Mouse (Mus musculus): ENCODE measurements around the gene Kcna10. TPM values are rescaled to one million over a fixed set of nuclear protein-coding genes. Genes with fewer than 3 reads are reported as not detected.

Gene Kcna10
- polyA plus RNA-seq, 1 experiment from 2014 or later, result not detected

DNA sequence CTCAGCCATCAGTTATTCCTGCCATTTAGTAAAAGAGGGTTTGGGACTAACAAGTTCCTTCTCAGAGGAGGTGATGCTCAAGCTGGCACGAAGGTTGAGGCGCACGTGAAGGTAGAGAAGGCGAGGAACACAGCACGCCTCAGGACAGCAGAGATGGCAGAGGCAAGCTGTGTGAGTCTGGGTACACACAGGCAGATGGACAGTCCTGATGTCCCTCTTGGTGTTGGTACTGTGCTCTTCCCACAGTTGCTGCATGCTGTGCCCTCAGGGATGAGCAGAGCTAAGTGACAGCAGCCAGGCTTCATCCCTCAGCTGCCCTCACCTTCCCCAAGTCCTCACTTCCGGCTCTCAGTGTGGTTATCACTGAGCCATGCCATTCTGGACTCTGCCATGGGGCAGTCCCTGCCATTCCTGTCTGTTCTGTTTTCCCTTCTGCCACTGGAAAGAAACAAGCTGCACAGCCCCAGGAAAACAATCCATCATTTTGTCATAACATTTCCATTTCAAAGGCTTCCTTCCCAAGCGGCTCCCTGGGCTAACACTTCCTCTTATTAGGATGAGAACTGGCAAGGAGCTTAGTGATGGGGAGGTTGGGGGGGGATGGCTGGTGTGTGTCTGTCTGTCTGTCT is 24.9 kb downstream of the Kcna10 start:
- H3K27ac ChIP-seq (replicated peaks), result 0 out of 2 replicates have a peak overlapping the region, but pooled peaks have one; percentile 33
- H3K27me3 ChIP-seq (ENCODE audit: low read depth, poor library complexity, severe bottlenecking), result no peaks in the 10 kb centered on the region
- H3K9me3 ChIP-seq (replicated peaks), result no peaks in the 10 kb centered on the region
- WGBS, result 76% methylated on average over 7 of the region's 7 CpGs
- no peak for DNase-seq (ENCODE audit: low spot score)
- H3K4me3 ChIP-seq, result no peak overlapping the region
- no peaks in the 10 kb centered on the region for H3K36me3 ChIP-seq
- peaks cover 20% of the 10 kb centered on the region for H3K4me1 ChIP-seq

DNA sequence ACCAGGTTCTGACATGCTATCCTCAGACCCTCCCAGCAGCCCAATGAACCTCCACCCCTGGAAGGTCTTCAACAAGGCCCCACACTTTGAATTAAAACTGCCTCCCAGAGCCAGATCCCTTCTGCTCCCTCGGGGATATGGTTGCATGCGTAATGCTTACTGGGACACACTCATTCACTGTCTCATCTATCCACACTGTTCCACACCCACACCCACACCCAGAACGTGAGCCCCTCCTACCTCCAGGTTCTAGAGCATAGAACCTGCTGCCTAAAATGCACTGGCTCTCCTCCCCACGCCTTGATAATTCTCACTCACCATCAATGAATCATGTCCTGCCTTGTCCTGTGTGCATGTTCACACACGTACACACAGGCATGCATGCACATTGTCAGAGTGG is 31.8 kb downstream of the Kcna10 start:
- Histone ChIP-seq H3K36me3 (no peaks in the 10 kb centered on the region), H3K4me1 (peaks cover 8% of the 10 kb centered on the region; the same call in 1 of the 2 replicates), H3K27me3 (ENCODE audit: low read depth, poor library complexity, severe bottlenecking) (no peaks in the 10 kb centered on the region), H3K4me3 (no peak overlapping the region), H3K27ac (replicated peaks) (no peak overlapping the region), H3K9me3 (replicated peaks) (no peaks in the 10 kb centered on the region)
- DNase-seq (ENCODE audit: low spot score), result no peak
- 83% methylated on average over 5 of the region's 5 CpGs for WGBS

DNA sequence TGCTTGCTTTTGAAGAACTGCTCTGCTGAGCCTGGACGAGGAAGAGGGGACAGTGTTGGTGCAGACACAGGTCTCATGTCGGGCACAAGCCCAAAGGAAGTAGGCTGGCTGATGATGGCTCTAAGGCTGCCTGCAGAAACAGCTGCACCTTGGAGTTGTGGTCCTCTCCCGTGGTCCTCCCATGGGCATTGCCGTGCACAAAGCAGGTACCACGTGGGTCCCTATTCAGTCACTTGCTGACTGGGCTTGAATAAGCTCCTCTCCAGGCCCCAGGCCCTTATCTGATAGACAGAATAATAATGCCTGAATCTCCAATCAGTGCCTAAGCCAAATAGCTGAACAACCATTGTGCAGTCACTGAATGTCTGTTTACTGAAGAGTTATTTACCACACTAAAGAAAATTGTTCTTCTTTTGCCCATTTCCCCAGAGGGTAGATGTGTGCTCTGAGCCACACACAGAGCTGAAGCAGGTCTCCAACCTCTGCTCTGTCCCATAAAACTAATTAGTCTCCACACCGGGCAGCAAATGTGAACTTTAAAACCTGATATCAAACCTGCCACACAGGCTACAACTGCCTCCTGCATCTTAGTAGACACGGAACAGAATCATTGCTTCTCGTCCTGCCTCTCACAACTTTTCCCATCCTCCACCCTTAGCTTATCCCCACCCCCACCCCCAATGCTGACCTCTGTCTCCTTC is 33.7 kb downstream of the Kcna10 start:
- Histone ChIP-seq H3K27ac (replicated peaks) (no peak overlapping the region), H3K9me3 (replicated peaks) (no peaks in the 10 kb centered on the region), H3K4me1 (peaks cover 19% of the 10 kb centered on the region), H3K27me3 (ENCODE audit: low read depth, poor library complexity, severe bottlenecking) (no peaks in the 10 kb centered on the region), H3K4me3 (no peak overlapping the region), H3K36me3 (no peaks in the 10 kb centered on the region)
- WGBS, result 79% methylated on average over 8 of the region's 8 CpGs
- DNase-seq (ENCODE audit: low spot score), result no peak

DNA sequence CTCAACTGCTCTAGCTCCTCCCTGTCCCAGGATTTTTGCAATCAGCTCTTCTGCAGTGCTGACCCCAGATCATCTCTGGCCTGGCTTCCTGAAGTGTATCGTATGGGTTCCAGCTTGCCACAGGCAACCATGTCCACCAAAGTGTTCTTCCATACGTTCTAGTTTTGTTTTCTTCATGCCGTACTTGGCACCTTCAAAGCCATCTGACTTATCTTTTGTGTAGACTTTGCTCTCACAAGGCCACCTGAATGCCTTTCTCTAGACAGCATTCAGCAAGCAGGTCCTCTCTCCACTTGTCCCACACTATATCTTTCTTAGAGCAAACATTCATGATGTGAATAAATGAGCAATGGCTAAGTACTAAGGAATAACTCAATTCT is 34.2 kb downstream of the Kcna10 start:
- Histone ChIP-seq H3K4me1 (peaks cover 19% of the 10 kb centered on the region), H3K9me3 (replicated peaks) (no peaks in the 10 kb centered on the region), H3K4me3 (no peak overlapping the region), H3K27me3 (ENCODE audit: low read depth, poor library complexity, severe bottlenecking) (no peaks in the 10 kb centered on the region), H3K27ac (replicated peaks) (no peak overlapping the region), H3K36me3 (no peaks in the 10 kb centered on the region)
- DNase-seq (ENCODE audit: low spot score), result no peak
- 85% methylated on average over 3 of the region's 3 CpGs for whole genome bisulfite sequencing

DNA sequence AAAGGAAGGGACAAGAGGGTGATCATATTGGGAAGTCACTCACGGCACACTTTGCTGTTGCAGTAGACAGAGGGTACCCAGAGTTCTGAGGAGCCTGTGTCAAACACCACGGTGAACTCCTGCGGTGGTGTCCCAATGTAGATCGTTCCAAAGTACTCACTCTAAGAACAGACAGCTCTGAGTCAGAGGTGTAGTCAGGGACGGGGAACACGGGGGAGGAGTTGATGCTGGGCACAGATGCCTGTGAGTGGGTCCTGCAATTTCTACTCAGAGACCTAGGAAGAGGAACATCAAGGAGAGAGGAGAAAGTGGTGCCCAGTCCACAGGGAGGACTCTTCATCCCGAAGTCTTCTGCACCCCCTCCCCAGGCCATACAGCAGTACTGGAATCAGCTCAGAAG is 35.7 kb downstream of the Kcna10 start:
- H3K27ac ChIP-seq (replicated peaks), result no peak overlapping the region
- H3K36me3 ChIP-seq, result no peaks in the 10 kb centered on the region
- no peak overlapping the region for H3K4me3 ChIP-seq
- H3K4me1 ChIP-seq, result peaks cover 19% of the 10 kb centered on the region
- H3K27me3 ChIP-seq (ENCODE audit: low read depth, poor library complexity, severe bottlenecking), result no peaks in the 10 kb centered on the region
- DNase-seq (ENCODE audit: low spot score), result no peak
- 92% methylated on average over 7 of the region's 7 CpGs for WGBS
- no peaks in the 10 kb centered on the region for H3K9me3 ChIP-seq (replicated peaks)

DNA sequence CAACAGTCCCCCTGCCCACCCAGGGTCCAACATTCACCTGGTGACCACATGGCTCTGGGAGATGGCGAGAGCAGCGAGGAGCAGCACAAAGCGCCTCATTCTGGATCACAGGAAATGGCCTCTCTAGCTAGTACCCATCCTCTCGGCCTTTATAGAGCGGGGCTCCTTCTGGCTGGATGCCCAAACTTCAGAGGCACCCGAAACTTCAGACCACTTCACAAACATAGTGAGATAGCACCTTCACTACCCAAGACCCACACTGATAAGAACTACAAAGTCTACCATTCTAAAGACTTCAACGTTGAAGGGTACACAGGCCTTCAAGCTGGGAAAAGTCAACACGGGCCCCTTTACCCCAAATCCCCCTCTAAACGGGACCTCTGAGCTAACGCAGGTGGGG is 38.8 kb downstream of the Kcna10 start, which contains the start of gene Cym:
Cym (minus strand) TSS at position 125 of the 400 bp plus-strand sequence.
- no peak for DNase-seq (ENCODE audit: low spot score)
- Histone ChIP-seq H3K9me3 (replicated peaks) (no peaks in the 10 kb centered on the region; the same call in 1 of the 2 replicates), H3K27ac (replicated peaks) (no peak within 1 kb of the TSS), H3K4me3 (no peak within 1 kb of the TSS), H3K27me3 (ENCODE audit: low read depth, poor library complexity, severe bottlenecking) (no peaks in the 10 kb centered on the region), H3K4me1 (peaks cover 14% of the 10 kb centered on the region), H3K36me3 (no peaks in the 10 kb centered on the region)
- 90% methylated on average over 10 of the region's 10 CpGs for WGBS

DNA sequence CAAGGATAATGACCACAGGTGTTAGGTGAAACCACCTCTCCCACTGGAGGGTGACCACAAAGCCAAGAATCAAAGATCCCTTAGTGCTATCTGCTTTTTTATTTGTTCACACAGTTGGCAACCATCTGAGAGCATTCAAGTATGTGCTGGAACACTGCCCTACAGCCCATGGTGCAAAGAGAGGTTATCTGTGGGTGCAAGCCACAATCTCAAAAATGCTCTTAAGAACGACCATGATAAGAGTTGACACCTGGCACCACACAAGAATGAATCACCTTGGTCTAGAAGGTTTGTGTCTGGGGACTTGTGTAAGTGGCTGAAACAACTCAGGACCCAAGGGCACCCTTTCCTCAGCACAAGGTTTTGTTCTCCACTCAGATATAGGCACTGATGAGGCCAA is 40.4 kb downstream of the Kcna10 start:
- no peak overlapping the region for H3K27ac ChIP-seq (replicated peaks)
- no peaks in the 10 kb centered on the region; the same call in 1 of the 2 replicates for H3K9me3 ChIP-seq (replicated peaks)
- WGBS, result 90% methylated on average over 1 of the region's 1 CpGs
- no peaks in the 10 kb centered on the region for H3K36me3 ChIP-seq
- no peak overlapping the region for H3K4me3 ChIP-seq
- DNase-seq (ENCODE audit: low spot score), result no peak
- peaks cover 11% of the 10 kb centered on the region for H3K4me1 ChIP-seq
- H3K27me3 ChIP-seq (ENCODE audit: low read depth, poor library complexity, severe bottlenecking), result no peaks in the 10 kb centered on the region

DNA sequence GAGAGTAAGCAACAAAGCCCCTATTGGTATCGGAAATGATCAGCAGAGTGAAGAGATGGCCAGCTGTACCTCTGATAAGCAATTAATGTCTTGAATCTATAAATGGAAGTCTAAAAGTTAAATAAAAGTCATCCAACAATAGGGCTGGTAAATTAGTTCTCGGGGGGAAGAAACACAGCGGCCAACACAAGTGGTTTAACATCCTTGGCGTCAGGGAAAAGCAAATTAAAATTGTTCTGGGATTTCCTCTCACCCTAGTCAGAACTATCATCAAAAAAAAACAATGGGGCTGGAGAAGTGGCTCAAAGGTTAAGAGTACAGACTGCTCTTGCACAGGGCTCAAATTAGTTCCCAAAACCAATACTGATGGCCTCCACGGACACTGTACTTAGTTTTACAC is 43.0 kb downstream of the Kcna10 start:
- DNase-seq (ENCODE audit: low spot score), result no peak
- Histone ChIP-seq H3K9me3 (replicated peaks) (no peaks in the 10 kb centered on the region; the same call in 1 of the 2 replicates), H3K27me3 (ENCODE audit: low read depth, poor library complexity, severe bottlenecking) (0 out of 2 replicates have a peak, but pooled peaks cover 4% of the 10 kb centered on the region), H3K27ac (replicated peaks) (no peak overlapping the region), H3K4me1 (peaks cover under 1% of the 10 kb centered on the region), H3K36me3 (no peaks in the 10 kb centered on the region), H3K4me3 (no peak overlapping the region)
- WGBS, result 90% methylated on average over 5 of the region's 5 CpGs

DNA sequence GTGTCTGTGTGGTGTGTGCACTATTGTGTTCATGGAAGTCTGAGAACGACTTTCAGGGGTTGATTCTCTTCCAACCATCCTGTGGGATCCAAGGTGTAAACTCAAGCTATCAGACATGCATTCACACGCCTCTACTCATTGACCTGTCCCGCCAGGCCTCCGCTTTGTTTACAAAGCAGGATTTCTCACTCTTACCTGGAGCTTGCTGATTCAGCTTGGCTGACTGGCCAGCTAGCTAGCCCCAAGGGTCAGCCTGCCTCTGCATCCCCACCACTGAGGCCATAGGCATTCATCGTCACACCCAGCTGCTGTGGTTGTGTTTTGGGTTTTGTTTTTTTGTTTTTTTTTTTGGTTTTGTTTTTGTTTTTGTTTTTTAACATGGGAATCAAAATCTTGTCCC is 46.4 kb downstream of the Kcna10 start:
- Histone ChIP-seq H3K4me1 (peaks cover 5% of the 10 kb centered on the region; the same call in 1 of the 2 replicates), H3K9me3 (replicated peaks) (no peaks in the 10 kb centered on the region; the same call in 1 of the 2 replicates), H3K27me3 (ENCODE audit: low read depth, poor library complexity, severe bottlenecking) (0 out of 2 replicates have a peak, but pooled peaks cover 11% of the 10 kb centered on the region), H3K27ac (replicated peaks) (no peak overlapping the region), H3K36me3 (no peaks in the 10 kb centered on the region), H3K4me3 (no peak overlapping the region)
- 84% methylated on average over 5 of the region's 5 CpGs for WGBS
- no peak for DNase-seq (ENCODE audit: low spot score)

DNA sequence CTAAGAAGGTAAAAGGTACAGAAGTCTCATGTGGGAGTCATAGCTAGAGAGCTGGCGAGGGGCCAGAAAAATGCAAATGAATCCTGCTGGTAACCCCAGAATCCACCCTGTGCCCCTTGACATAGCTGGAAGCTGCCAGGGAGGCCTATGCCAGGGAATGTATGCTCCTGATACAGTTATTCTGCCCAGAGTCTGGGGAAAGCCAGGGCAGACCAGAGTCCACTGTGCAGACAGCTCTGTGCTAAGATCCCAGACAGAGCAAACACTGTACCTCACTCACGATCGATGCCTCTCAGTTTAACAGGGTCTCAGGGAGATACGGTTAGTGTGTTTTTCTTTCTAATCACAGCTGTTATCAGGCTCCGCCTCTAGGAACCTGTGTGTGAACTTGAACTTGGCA is 47.0 kb downstream of the Kcna10 start:
- WGBS, result 85% methylated on average over 5 of the region's 5 CpGs
- no peak for DNase-seq (ENCODE audit: low spot score)

DNA sequence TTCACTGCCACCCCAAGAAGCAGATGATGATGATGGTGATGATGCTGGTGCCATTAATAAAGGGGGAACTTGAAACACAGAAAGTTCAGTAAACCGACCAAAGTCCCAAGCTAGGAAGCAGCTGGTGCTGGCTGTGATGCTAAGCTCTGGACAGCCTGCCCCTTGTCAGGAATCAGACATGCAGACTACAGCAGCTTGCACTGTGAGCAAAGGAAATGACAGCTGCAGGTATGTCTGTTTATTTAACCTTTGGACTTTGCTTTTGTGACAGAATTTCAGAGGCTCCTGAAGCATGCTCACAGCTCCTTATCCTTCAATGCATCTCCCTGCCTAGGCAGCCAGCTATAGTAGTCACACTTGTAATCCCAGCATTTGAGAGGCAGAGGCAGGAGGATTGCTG is 47.7 kb downstream of the Kcna10 start, which contains the start of gene A630076J17Rik:
A630076J17Rik (plus strand) TSS at position 88 of the 400 bp plus-strand sequence.
- 0 out of 2 replicates have a peak, but pooled peaks cover 11% of the 10 kb centered on the region for H3K27me3 ChIP-seq (ENCODE audit: low read depth, poor library complexity, severe bottlenecking)
- H3K27ac ChIP-seq (replicated peaks), result no peak within 1 kb of the TSS
- H3K36me3 ChIP-seq, result no peaks in the 10 kb centered on the region
- no peaks in the 10 kb centered on the region for H3K9me3 ChIP-seq (replicated peaks)
- no peak within 1 kb of the TSS for H3K4me3 ChIP-seq
- H3K4me1 ChIP-seq, result peaks cover 5% of the 10 kb centered on the region; the same call in 1 of the 2 replicates
- WGBS, result 63% methylated on average over 1 of the region's 1 CpGs
- DNase-seq (ENCODE audit: low spot score), result no peak

More for the DNA sequence above, 47.0 kb downstream of the Kcna10 start:
- no peaks in the 10 kb centered on the region for H3K36me3 ChIP-seq
- peaks cover 5% of the 10 kb centered on the region; the same call in 1 of the 2 replicates for H3K4me1 ChIP-seq
- 0 out of 2 replicates have a peak, but pooled peaks cover 11% of the 10 kb centered on the region for H3K27me3 ChIP-seq (ENCODE audit: low read depth, poor library complexity, severe bottlenecking)
- H3K9me3 ChIP-seq (replicated peaks), result no peaks in the 10 kb centered on the region
- no peak overlapping the region for H3K4me3 ChIP-seq
- H3K27ac ChIP-seq (replicated peaks), result no peak overlapping the region

DNA sequence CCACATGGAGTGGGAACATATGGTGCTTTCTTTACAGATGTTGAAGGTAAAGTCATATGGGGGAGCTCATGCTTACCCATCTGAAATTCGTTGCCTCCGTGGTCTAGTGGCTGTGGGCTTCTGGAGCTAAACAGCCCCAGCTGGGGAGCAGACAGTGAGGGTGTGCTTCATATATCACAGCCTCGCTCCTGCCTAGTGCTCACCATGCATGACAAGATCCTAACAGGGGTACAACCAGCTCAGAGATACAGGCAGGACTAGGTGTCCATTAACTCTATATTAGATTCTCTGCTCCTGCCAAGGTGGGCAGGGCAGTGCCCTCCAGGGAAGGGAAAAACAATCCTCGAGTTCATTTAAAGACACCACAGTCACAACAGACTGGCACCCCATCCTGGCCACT is 48.3 kb downstream of the Kcna10 start:
- 0 out of 2 replicates have a peak, but pooled peaks cover 11% of the 10 kb centered on the region for H3K27me3 ChIP-seq (ENCODE audit: low read depth, poor library complexity, severe bottlenecking)
- no peak for DNase-seq (ENCODE audit: low spot score)
- 73% methylated on average over 4 of the region's 4 CpGs for WGBS

DNA sequence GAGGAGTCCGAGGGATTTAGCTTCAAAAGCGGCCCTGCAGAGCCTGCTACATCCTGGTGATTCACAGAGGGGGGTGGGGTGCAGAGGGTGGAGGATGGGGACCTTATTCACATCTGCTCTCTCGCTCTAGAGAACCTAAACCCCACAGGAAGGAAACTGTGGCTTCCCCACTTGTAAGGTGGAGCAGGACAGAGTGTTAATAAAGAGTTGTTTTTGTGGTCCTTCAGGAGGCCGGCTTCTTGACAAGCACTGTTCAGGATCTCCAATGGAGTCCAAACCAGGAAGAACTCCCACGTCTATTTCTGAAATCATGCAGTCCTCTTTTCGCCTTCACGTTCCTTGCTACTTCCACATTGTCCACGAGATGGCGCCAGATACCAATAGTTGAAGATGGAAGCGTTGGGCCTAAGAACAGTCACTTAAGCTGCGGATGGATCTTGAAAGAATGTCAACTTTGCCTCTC is 50.5 kb downstream of the Kcna10 start:
- Histone ChIP-seq H3K27ac (replicated peaks) (peak overlapping the region; percentile 64; the same call in 1 of the 2 replicates), H3K4me1 (peaks cover 12% of the 10 kb centered on the region; the same call in 1 of the 2 replicates), H3K4me3 (no peak overlapping the region), H3K36me3 (no peaks in the 10 kb centered on the region), H3K9me3 (replicated peaks) (no peaks in the 10 kb centered on the region), H3K27me3 (ENCODE audit: low read depth, poor library complexity, severe bottlenecking) (0 out of 2 replicates have a peak, but pooled peaks cover 11% of the 10 kb centered on the region)
- WGBS, result 9% methylated on average over 11 of the region's 11 CpGs
- DNase-seq (ENCODE audit: low spot score), result peak; percentile 80

More for the DNA sequence above, 48.3 kb downstream of the Kcna10 start:
- Histone ChIP-seq H3K4me3 (no peak overlapping the region), H3K27ac (replicated peaks) (no peak overlapping the region), H3K9me3 (replicated peaks) (no peaks in the 10 kb centered on the region), H3K4me1 (peaks cover 5% of the 10 kb centered on the region; the same call in 1 of the 2 replicates), H3K36me3 (no peaks in the 10 kb centered on the region)
